Mouse (Mus musculus) cortical plate, adult 2 months (tissue): ENCODE measurements at regions not wholly inside any gene's neighbourhood (a gene's known extent, or its start where the extent isn't known, plus 50 kb on each side); places are given as distances from the start of the nearest gene placed in this dataset.
A peak's percentile ranks its signal among the peaks of the same experiment; 100 is the strongest.

Experiments
- H3K27ac ChIP-seq: fragments of 200-500 bp; 2 replicates; pipeline ENCODE4 v1.5.1; 2012; ENCODE audit warnings: low read length, control low read depth, inconsistent platforms; ENCODE audit not compliant: insufficient read depth
- H3K4me1 ChIP-seq: fragments of 200-500 bp; 2 replicates; pipeline ENCODE4 v1.6.1; 2011; ENCODE audit warnings: low read length; ENCODE audit not compliant: control insufficient read depth, insufficient read depth
- H3K4me3 ChIP-seq: fragments of 200-500 bp; 2 replicates; pipeline ENCODE4 v1.5.1; 2011; ENCODE audit warnings: mild to moderate bottlenecking, low read length, control low read depth; ENCODE audit not compliant: insufficient read depth
- CTCF ChIP-seq: fragments of 200-500 bp; IDR thresholded peaks from 2 replicates; pipeline ENCODE4 v1.5.1; 2011; ENCODE audit warnings: mild to moderate bottlenecking, control low read depth, low read length; ENCODE audit not compliant: insufficient read depth; ENCODE audit errors: extremely low read depth
- POLR2A ChIP-seq: fragments of 200-500 bp; IDR thresholded peaks from 2 replicates; pipeline ENCODE4 v1.6.1; 2011; ENCODE audit warnings: mild to moderate bottlenecking, low read length, control low read depth; ENCODE audit not compliant: insufficient read depth; ENCODE audit errors: extremely low read depth

DNA sequence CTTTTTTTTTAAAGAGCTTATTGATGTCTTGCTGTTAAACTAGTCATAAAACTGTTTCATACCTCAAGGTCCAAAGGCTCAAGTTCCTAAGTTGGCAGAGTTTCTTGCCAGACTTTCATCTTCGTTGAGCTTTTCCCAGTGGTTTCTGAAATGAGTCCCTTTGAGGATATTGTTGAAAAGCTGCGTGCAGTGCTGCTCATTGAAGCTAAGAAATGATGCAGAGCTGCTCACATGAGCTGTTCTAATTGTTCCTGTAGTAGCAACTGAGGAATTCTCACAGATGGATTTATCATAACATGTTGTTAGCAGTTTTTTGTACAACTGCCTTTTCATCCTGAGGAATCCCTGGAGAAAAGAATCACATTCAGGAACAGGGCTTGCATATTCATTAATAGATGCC lies 249.3 kb downstream of the Col11a1 start:
- Histone ChIP-seq H3K27ac (no peak overlapping the region), H3K4me3 (no peak overlapping the region), H3K4me1 (no peaks in the 10 kb centered on the region)
- TF ChIP-seq CTCF (no peak), POLR2A (no peak)

DNA sequence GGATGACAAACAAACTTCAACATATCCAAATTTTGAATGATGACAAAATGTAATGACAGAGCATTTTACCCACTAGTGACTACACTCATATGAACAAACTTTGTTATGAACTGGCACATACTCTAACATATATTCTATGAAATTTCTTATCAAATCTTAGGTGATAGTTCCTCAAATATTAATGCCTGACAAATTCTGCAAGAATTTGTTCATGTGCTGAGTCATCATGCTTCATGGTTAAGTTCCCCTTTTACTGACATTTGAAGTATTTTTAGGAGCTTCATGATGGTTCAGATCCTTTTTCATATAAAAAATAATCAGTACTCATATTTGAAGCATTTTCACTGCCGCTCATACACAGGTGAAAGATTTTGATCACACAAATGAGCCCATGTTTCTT lies 289.1 kb downstream of the Col11a1 start:
- TF ChIP-seq CTCF = no peak
- TF ChIP-seq POLR2A = no peak
- no peak overlapping the region for H3K27ac ChIP-seq
- H3K4me1 ChIP-seq = no peaks in the 10 kb centered on the region

DNA sequence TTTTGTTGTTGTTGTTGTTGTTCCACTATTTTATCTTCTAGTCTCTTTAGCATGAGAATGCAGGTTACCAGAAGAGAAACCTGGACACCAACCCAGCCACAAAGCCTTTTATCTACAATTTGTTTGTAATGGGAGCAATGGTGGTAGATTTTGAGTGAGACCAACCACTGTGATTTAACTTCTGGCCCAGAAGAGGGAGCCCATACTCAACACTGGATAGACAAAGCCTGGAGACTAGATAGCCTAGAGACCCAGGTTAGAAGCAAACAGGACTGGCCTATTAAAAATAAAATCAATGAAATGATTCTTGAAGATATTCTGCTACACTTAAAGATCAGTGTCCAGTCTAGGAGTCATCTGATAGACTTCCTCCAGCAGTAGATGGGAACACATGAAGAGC lies 304.0 kb downstream of the Col11a1 start:
- TF ChIP-seq POLR2A (no peak), CTCF (peak; percentile 45; the same call in 1 of the 2 replicates)
- H3K4me3 ChIP-seq = no peak overlapping the region
- H3K4me1 ChIP-seq = no peaks in the 10 kb centered on the region
- H3K27ac ChIP-seq = no peak overlapping the region

More for the DNA sequence above, 289.1 kb downstream of the Col11a1 start:
- no peak overlapping the region for H3K4me3 ChIP-seq

- Histone ChIP-seq H3K27ac (no peak overlapping the region), H3K4me1 (no peaks in the 10 kb centered on the region), H3K4me3 (no peak overlapping the region)
- no peak for TF ChIP-seq CTCF
- no peak for TF ChIP-seq POLR2A
These were observed 313.4 kb downstream of the Col11a1 start for GRCm38 (mm10) chr3:114343714-114344113.

DNA sequence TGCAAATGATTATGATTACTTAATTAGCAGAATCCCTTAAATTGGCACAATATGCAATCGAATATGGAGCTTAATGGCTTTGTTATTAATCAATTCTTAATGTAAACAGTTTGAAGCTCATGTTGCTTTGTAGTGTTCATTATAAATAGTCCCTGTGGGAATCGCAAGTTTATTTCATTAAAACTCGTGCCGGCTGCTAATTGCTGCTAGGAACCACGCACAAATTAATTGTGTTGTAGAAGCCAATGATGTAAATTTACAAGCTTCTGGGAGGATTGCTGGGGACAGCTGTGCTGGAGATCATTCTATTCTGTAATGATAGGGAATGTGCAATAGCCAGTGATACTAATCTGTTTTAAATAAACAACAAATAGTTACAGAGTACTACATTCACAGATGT lies 349.7 kb downstream of the Col11a1 start:
- TF ChIP-seq CTCF (no peak), POLR2A (no peak)
- Histone ChIP-seq H3K4me1 (no peaks in the 10 kb centered on the region), H3K4me3 (no peak overlapping the region), H3K27ac (no peak overlapping the region)

- Histone ChIP-seq H3K4me1 (no peaks in the 10 kb centered on the region), H3K27ac (no peak overlapping the region), H3K4me3 (no peak overlapping the region)
- TF ChIP-seq CTCF = no peak
- TF ChIP-seq POLR2A = no peak
These were observed 373.1 kb downstream of the Col11a1 start for GRCm38 (mm10) chr3:114403467-114403866.
